Mouse (Mus musculus) frontal cortex, postnatal 10 days (tissue): ENCODE measurements around the gene Wiz.

Experiments
- DNase-seq, 2 experiments: peaks; one replicate each; pipeline ENCODE4 v3.0.0; 2022; ENCODE audit warnings: low spot score in 2 of 2, mixed read lengths in 1 of 2

Gene Wiz

DNA sequence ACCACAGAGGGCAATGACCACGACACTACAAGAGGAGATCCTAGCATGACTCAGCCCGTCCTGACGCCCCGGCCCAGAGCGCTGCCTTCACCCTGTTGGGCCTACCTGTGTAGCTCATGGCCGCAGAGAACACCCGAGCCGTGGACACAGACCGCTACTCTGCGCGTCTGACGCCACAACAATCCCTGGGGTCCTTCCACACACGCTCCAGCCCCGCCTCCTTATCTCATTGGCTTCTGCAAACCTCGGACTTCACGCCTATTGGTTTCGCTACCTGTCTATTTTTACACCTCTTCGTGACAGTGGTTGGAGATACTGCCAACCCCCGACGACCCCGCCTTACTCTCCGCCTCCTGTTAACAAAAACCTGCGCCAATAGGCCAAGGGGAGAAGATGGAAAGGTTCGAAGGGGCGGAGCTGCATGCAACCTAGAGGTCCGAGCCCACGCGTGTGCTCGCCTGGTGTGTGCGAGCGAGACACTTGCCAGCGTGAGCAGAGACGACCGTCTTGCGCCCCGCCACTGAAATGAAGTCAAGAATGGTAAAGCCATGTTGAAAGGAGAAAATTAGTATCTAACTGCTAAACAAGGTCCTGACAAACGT is 38.8 kb downstream of the Wiz start, which contains the start of gene Akap8l:
Gene Akap8l, minus strand, starts transcription at position 226 of the 602 bp plus-strand sequence.
- DNase-seq = peak; percentile 96 to 97

DNA sequence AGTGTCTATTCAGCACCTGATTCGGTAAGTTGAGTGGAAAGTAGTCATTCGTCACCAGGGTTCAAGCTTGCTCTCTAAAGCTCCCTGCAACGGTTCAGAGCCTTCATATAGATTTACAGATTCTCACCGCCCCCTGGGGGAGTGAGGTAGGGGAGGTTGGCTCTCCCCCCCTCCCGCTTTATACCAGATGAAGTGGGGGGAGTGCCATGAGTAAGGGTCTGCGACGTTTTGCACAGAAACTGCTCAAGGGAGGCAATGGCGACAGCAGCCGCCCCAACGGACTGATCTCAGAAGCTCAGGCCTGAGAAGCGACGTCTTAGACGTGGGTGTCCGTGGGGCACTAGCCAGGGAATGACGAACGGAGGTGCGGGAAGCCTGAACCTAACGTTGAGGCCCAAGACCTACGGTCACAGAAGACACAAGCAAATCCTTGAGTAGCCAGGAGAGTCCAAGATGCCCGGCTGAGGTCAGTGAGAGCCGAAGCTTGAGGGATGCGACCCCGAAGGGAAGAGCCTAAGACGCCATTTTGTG is 39.3 kb downstream of the Wiz start:
- DNase-seq = no peak

DNA sequence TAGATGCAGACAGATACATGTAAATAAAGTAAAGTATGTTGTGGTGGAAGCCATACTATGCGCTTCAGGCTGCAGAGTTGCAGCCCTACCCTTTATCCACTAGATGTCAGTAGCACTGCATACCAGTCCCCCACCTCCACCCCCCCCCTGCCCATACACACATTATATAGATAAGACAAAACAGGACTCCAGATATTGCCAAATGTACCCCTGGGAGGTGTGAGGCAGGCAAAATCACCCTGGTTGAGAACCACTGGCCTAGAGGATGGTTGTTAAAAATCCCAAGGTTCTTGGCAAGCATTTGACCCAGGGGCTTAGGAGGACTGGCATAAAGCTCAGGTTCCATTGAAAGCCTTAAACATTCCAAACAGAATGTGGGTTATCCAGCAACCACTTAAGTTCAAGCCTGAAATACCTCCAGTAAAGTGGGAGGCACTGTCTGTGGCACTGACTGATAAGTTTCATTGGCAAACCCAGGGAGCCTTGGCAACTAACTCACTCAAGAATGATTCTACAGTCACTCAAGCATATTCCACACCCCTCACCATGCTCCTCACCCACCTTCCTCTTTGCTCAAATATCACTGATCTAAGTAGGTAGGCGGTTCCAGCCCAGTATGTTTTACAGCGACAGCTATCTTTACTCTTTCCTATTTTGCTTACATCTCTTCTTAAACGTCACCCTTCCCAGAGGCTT is 40.1 kb downstream of the Wiz start:
- DNase-seq = no peak

DNA sequence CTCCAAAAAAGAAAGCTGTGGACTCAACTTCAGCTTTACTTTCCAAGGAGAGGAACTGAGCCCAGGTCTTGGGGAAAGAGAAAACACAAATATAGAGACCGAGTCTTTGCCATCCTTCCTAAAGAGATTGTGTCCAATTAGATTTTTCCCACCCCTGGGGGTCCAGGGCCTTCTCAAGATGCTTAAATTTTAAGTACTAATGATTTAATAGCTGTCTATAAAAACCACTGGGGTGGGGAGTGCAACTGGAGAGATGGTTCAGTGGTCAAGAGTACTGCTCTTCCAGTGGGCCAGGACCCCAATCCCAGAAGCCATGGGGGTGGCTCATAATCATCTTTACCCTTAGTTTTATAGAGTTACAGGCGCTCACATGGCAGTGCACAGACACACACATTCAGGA is 40.8 kb downstream of the Wiz start:
- DNase-seq = no peak

DNA sequence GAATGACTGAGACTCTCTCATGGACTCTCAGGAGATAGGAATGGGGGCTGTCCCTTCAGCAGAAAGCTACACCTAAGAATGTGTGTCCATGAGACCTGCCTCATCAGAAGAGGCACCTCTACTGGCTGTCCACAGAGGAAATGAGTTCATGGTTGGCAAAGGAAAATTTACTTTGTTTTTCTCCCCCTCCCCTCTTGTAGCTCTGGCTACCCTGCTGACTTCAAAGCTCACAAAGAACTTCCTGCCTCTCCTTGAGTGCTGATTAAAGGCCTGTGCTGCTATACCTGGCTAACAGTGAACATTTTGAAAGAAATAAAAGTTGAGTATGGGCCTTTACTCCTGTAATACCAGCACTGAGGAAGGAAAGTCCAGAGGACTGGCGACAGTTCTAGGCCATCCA is 48.1 kb downstream of the Wiz start:
- no peak for DNase-seq

DNA sequence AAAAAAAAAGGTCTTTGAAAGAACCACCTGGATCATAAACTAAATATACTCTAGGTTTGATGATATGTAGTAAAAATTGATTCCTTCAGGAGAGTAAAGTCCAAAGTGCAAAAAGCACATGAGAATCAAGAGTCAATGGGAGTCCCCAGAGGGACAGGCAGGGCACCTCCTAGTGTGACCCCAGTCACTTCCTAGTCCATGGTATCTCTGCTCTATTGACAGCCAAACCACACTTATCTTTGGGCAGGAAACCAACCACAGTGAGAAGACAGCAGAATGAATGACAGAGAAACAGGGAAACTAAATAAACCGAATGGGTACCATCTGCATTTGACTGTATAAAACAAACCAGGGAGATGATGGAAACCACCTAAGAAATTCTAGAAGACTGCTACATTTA is 49.1 kb downstream of the Wiz start:
- no peak for DNase-seq

DNA sequence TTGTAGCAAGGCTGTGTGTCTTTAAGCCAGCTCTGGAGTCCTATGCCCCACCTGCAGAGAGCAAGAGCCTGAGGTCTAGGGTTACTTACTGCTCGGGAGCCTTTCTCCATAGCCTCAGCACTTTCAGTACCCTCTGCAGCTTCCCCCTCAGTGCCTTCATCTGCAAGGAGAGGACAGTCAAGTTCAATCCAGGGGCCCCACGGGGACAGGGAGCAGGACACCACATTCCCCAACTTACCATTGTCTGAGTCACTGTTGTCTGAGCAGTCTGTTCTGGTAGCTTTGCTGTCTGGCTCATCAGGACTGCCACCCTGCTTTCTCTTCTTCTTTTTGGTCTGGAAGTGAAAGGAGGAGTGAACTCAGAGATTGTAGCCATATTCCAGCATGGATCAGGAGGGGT is 53.4 kb downstream of the Wiz start:
- no peak for DNase-seq

DNA sequence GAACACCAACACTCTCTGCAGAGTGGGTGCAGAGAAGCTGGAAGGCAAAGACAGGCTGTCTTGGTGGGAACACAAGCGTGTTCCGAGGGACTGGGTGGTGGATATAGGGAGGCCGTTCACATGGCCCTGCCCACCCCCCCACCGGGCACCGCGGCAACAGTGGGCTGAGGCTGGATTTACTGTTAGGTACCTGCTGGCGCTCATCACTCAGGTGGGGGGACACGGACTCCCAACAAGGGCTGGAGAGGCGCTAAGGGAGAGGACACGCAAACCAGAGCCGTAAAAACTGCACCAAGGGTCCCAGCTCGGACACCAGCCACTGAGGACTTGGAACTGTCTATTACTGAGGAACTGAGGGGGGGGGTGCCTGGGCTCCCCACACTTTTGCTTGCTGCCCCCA is 54.3 kb downstream of the Wiz start:
- no peak for DNase-seq

DNA sequence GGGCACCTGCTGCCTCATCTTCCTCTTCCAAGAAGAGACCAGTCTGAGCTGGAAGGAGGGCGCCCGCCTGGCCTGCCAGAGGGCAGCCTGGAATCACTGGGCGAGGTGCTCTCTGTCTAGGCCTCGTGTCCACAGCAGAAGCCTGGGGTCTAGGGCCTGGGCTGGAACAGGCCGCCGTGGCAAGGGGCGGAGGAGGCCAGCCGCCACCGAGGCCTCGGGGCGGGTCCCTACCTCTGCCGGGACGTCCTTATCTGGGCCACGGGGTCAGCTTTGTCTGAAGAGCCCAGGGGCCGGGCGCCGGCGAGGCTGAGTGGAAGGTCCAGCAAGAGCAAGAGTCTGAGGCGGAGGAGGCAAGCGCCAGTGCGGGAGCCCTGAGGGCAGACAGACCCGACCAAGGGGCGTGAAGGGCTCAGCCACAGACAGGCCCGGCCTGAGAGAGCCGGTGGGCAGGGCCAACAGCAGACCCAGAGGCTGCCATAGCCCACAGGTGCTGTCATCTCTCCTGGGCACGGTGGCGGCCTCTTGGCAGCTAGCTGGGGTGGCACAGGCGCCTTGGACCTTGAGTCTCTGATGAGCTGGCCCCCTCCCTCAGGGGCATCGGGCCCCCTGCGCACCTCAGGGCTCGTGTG is 55.5 kb downstream of the Wiz start:
- no peak for DNase-seq

DNA sequence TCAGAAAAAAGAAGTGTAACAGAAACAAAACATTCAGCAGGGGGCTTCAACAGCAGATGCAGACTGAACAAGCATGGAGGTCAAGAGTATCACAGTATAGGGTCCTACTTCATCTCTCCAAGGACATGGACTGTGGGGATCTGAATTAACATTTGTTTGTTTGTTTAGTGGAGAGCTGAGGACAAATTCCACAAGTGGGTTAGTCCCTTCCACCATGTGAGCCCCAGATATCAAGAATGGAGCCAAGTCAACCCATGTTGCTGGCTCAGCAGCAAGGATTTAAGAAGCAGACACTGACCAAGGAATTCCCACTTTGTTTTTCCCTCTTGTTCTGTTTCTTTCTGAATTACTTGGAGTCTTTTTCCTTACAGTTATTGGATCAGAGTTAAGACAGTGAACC is 61.7 kb downstream of the Wiz start:
- no peak for DNase-seq

DNA sequence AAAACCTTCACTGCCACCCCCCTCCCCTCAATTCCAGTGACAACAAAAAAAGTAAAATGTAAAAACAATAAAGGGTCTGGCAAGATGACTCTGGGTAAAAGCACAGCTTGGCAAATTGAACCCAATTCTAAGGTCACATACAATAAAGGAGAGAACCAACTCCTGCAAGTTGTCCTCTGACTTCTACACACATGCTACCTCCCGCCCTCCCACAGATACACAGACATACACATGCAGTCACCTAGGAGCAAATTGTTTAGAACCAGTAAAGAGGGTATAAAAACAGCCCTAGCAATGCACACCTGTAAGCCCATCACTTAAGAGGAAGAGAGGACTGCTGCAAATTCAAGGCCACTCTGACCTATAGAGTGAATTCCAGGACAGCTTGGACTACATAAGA is 66.4 kb downstream of the Wiz start:
- DNase-seq = no peak

DNA sequence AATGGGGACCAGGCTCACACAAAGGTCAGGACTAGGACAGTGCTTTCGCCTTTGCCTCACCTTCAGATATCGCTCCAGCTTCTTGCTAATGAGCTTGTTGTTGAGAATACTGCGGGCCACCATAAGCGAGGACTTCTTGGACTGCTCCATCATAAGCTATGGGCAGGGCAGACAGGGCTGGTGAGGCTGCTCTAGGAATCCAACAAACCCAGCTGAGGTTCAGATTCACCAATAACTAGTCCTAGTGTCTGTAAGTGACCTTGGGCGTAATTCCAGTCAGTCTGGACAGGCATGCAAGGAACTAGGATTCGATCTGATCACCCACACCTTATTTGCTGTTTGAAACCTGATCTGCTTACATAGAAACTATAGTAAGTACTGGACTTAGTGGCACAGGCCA is 67.4 kb downstream of the Wiz start:
- no peak for DNase-seq

DNA sequence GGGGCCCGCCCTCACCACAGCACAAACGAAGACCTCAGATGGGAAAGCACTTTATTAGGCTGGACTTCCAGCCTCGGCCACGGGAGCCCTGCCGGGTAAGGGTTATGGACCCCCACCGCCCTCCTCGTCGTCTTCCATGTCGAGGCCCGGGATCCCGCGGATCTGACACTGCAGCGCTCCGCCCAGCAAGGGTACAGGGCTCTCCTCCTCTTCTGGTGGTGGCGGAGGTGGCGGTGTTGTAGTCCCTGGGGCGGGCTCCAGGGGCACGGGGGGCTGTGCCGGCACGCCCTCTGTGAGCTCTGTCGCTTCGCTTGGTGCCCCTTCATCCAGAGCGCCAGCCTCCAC is 67.9 kb downstream of the Wiz start:
- DNase-seq = no peak

DNA sequence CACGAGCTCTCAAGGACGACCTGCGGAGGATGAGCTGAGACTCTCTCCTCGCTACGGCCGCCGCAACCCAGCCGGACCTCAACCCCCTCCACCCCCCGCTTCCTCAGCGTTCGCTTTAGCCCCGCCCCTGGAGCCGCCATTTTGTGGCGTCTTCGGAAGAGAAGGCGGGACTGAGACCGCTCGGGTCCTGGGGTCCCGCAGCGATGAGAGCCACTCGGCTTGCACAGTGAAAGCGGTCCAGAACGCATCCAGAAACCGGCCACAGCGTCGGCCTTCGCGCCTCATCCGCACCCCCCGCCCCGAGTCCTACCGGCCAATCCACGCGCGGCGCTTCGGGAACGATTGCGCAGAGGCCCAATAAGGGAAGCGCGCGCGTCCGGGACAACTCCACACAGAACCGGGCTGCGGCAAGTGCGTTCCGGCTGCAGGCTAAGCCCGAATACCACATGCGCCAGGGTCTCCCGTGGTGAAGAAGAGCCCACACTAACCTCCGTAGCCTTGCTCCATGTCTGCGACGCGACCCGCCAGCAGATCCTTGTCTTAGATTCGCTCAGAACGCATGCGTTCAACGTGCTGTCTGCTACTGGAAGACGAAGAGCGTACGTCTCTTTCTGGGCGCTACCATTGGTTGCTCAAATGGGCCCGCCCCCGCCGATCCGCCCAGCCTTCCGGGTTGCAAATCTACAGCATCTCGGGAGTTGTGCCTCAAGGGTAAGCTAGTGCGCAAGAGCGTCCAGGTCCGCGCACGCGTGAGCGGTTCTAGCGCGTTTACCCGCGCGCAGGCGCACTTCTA is 68.4 kb downstream of the Wiz start, which contains the start of gene Akap8:
Gene Akap8, minus strand, starts transcription at position 642 of the 793 bp plus-strand sequence.
- DNase-seq = peak; percentile 98 to 99

DNA sequence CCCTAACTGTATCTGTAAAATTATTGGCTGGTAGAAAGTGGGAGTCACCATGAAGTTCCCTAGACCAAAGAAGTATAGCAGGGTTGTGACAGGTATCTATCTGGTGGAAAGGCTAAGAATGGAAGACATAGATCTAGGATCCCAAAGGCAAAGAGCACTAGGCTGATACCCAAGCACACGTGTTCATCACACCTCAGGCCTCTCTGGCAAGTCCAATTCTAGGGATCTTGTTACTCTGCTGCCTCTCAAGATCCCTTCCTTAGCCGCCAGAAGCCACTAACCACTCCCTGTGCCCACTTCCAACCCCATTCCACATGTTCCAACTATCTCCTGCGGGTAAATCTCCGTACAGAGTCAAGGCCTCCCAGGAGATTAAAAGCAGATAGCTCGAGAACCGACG is 69.3 kb downstream of the Wiz start:
- DNase-seq = no peak

DNA sequence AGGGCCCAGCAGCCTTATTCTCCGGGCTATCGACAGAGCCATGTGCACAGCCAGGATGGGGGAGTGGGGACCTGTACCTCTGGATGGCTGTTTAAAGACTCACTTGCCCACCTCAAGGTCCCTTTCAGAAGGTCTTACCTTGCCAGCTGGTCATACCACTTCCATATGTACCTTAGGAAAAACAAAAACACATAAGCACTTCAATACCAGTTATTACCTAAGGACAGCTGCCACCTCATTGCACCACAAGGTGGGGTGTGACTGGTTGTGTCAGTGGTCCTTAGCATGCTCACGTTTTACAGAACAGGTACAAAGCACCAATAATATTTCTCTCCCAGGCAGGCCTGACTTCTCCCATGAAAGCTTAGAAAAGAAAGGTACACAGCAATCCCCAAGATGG is 71.5 kb downstream of the Wiz start:
- DNase-seq = no peak

DNA sequence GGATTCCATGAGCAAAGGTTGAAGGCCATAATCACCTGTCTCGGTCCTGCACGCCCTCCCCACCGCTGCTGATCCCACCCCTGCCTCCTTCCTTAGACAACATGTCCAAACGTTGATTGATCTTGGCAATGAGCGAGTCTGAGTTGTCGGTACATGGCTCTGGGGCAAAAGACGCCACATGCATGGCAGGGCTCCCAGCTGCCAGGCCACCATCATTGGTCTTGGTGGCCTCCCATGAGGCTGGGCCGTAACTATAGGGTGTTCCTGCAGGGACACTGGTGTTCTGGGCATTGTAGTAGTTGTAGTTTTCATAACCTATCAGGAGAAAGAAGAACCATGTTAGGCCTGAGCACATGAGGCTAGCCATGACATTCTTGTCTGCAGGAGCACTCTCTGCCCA is 72.2 kb downstream of the Wiz start:
- DNase-seq = no peak

DNA sequence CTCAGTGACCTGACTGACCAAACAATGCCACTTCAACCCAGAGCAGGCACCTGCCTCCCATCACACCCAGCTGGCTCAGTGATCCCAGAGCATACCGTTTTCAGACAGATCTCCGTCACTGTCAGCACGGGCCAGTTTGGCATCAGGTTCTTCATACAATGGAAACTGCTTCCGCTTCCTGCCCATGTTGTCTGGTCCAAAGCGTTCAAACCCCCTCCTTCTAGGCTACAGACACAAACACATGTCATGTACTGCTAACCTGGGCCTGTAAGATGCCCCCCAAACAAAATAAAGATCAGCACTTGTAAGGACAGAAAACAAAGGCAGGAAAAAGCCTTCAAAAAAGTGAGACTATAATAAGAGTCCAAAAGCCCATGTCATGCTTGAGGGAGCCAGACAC is 73.7 kb downstream of the Wiz start:
- DNase-seq = no peak

DNA sequence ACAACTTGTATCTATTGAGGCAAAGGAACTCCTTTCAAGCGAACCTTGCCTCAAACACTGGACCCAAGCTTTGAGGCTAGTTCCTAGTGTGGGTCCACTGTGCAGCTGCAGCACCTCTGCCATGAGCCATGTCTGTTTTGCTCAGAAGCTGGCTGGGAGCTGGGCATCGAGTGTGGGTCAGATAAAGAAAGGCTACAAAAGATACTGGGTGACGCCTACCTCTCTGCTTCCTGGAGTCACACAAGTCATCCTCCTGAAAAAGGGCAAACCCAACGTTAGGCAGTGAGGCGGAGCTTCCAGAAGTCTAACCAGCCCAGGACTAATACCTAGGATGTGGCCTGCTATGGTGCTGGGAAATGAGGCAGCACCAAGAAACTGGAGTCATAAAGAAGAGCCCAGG is 75.3 kb downstream of the Wiz start:
- no peak for DNase-seq

DNA sequence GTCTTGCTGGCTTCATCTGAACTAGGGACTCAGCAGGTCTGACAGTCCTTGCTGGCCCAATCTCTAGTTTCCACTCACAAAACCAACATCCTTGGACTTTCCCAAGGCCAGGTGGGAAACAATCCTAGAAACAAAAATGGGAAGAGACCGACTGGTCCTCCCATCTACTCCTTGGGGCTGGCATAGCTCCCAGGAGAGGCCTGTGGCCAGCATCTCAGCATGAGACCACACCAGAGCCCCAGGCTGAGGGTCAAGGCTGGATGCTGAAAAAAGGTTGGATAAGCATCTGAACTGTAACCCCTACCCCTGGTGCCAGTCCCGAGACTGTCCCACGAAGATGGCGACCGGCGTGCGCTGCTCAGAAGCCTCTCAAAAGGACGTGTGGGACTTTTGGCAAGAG is 76.4 kb downstream of the Wiz start:
- DNase-seq = no peak

DNA sequence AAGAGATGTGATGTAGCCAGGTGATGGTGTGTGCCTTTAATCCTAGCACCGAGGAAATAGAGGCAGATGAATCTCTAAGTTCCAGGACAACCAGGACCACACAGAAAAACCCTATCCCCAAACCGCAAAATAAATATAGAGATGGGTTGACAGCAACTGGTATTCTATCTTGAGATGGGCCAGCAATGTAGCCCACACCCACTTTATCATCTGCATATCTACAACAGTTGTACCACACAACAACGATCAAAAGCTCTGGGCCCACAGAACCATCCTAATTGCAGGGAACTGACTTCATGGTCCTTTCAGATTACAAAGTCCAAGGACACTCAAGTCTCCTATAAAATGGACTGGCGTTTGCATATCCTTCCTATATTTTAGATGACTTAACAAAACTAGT is 81.3 kb downstream of the Wiz start:
- no peak for DNase-seq
